Mouse (Mus musculus): ENCODE measurements at regions not wholly inside any gene's neighbourhood (a gene's known extent, or its start where the extent isn't known, plus 50 kb on each side); places are given as distances from the start of the nearest gene placed in this dataset.
A peak's percentile ranks its signal among the peaks of the same experiment; 100 is the strongest.

- no peaks in the 10 kb centered on the region for H3K36me3 ChIP-seq (replicated peaks; ENCODE audit: control insufficient read depth, insufficient read depth, low read depth, low read length)
- no peaks in the 10 kb centered on the region for H3K4me1 ChIP-seq (ENCODE audit: control insufficient read depth, insufficient read depth, low read length)
- peak; percentile 54 for DNase-seq (ENCODE audit: low spot score)
- H3K9me3 ChIP-seq (replicated peaks; ENCODE audit: control insufficient read depth, low read length), result no peaks in the 10 kb centered on the region
- H3K9ac ChIP-seq (replicated peaks; ENCODE audit: low read length), result no peak overlapping the region
- 60% methylated on average over 11 of the region's 11 CpGs for WGBS
- H3K27ac ChIP-seq (replicated peaks; ENCODE audit: low read depth, low read length), result no peak overlapping the region
- no peak overlapping the region for H3K4me2 ChIP-seq (ENCODE audit: low read depth, low read length)
- ATAC-seq (replicated peaks; ENCODE audit: insufficient number of reproducible peaks, low FRiP score, low TSS enrichment, low read depth), result no peak
- H3K27me3 ChIP-seq (ENCODE audit: control insufficient read depth, insufficient read depth, low read length), result no peaks in the 10 kb centered on the region
- H3K4me3 ChIP-seq (ENCODE audit: low read depth, low read length), result no peak overlapping the region
Measured at GRCm38 (mm10) chr9:30183409-30183808, 220.5 kb upstream of the Ntm start.

- WGBS, result 86% methylated on average over 10 of the region's 10 CpGs
Measured at GRCm38 (mm10) chr9:30184996-30185763, 222.2 kb upstream of the Ntm start.

DNA sequence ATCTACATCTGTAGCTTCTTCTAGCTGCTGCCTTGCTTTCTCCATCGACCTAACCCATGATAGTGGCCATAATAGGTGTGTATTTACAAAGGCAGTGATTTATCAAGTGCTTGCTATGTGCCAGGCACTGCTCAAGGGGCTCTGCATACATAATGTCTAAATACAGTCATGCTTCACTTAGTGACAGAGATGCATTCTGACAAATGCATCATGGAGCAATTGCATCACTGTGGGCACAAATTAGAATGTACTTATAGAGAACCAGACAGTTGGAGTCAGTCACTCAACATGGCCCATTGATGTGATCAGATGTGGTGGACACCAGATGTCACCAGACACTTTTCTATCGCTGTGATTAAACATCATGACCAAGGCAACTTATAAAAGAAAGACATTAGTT, 223.3 kb upstream of the Ntm start:
- DNase-seq (ENCODE audit: low spot score), result no peak
- Histone ChIP-seq H3K9me3 (replicated peaks; ENCODE audit: control insufficient read depth, low read length) (no peaks in the 10 kb centered on the region), H3K4me2 (ENCODE audit: low read depth, low read length) (no peak overlapping the region), H3K27ac (replicated peaks; ENCODE audit: low read depth, low read length) (no peak overlapping the region), H3K4me1 (ENCODE audit: control insufficient read depth, insufficient read depth, low read length) (no peaks in the 10 kb centered on the region), H3K36me3 (replicated peaks; ENCODE audit: control insufficient read depth, insufficient read depth, low read depth, low read length) (no peaks in the 10 kb centered on the region), H3K4me3 (ENCODE audit: low read depth, low read length) (no peak overlapping the region), H3K9ac (replicated peaks; ENCODE audit: low read length) (no peak overlapping the region), H3K27me3 (ENCODE audit: control insufficient read depth, insufficient read depth, low read length) (no peaks in the 10 kb centered on the region)
- WGBS, result 95% methylated on average over 2 of the region's 2 CpGs
- ATAC-seq (replicated peaks; ENCODE audit: insufficient number of reproducible peaks, low FRiP score, low TSS enrichment, low read depth), result no peak

More at GRCm38 (mm10) chr9:30184996-30185763, 222.2 kb upstream of the Ntm start:
- no peak overlapping the region for H3K4me2 ChIP-seq (ENCODE audit: low read depth, low read length)
- no peak for DNase-seq (ENCODE audit: low spot score)
- H3K27me3 ChIP-seq (ENCODE audit: control insufficient read depth, insufficient read depth, low read length), result no peaks in the 10 kb centered on the region
- ATAC-seq (replicated peaks; ENCODE audit: insufficient number of reproducible peaks, low FRiP score, low TSS enrichment, low read depth), result no peak
- H3K4me3 ChIP-seq (ENCODE audit: low read depth, low read length), result no peak overlapping the region
- no peak overlapping the region for H3K27ac ChIP-seq (replicated peaks; ENCODE audit: low read depth, low read length)
- H3K36me3 ChIP-seq (replicated peaks; ENCODE audit: control insufficient read depth, insufficient read depth, low read depth, low read length), result no peaks in the 10 kb centered on the region
- H3K9ac ChIP-seq (replicated peaks; ENCODE audit: low read length), result no peak overlapping the region
- no peaks in the 10 kb centered on the region for H3K4me1 ChIP-seq (ENCODE audit: control insufficient read depth, insufficient read depth, low read length)
- no peaks in the 10 kb centered on the region for H3K9me3 ChIP-seq (replicated peaks; ENCODE audit: control insufficient read depth, low read length)

GRCm38 (mm10) chr9:30190078-30190477, 227.1 kb upstream of the Ntm start:
- Histone ChIP-seq H3K9ac (replicated peaks; ENCODE audit: low read length) (no peak overlapping the region), H3K4me2 (ENCODE audit: low read depth, low read length) (no peak overlapping the region), H3K36me3 (replicated peaks; ENCODE audit: control insufficient read depth, insufficient read depth, low read depth, low read length) (no peaks in the 10 kb centered on the region), H3K4me1 (ENCODE audit: control insufficient read depth, insufficient read depth, low read length) (no peaks in the 10 kb centered on the region), H3K4me3 (ENCODE audit: low read depth, low read length) (no peak overlapping the region), H3K27ac (replicated peaks; ENCODE audit: low read depth, low read length) (no peak overlapping the region), H3K27me3 (ENCODE audit: control insufficient read depth, insufficient read depth, low read length) (no peaks in the 10 kb centered on the region), H3K9me3 (replicated peaks; ENCODE audit: control insufficient read depth, low read length) (no peaks in the 10 kb centered on the region)
- 87% methylated on average over 5 of the region's 5 CpGs for WGBS
- ATAC-seq (replicated peaks; ENCODE audit: insufficient number of reproducible peaks, low FRiP score, low TSS enrichment, low read depth) (no peak), DNase-seq (ENCODE audit: low spot score) (no peak)

DNA sequence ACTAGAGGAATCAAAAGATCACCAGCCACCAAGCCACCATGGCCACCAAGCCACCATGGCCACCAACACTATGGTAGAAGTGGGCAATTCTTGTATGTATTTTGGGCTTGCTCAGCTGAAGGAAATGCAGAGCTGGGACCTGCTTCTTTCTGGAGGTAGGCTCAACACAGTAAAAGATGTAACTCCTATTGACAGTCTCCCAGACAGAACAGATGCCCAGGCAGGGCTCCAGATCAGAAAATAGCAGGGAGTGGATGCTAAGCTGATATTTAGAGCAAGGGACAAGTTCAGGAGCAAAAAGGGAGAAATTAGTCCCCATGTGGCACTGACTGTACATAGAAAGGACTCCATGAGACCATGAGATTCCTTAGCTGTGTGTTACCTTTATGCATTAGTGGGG, 228.2 kb upstream of the Ntm start:
- Histone ChIP-seq H3K36me3 (replicated peaks; ENCODE audit: control insufficient read depth, insufficient read depth, low read depth, low read length) (no peaks in the 10 kb centered on the region), H3K9me3 (replicated peaks; ENCODE audit: control insufficient read depth, low read length) (no peaks in the 10 kb centered on the region), H3K9ac (replicated peaks; ENCODE audit: low read length) (no peak overlapping the region), H3K27me3 (ENCODE audit: control insufficient read depth, insufficient read depth, low read length) (no peaks in the 10 kb centered on the region), H3K4me1 (ENCODE audit: control insufficient read depth, insufficient read depth, low read length) (no peaks in the 10 kb centered on the region), H3K4me2 (ENCODE audit: low read depth, low read length) (no peak overlapping the region), H3K4me3 (ENCODE audit: low read depth, low read length) (no peak overlapping the region), H3K27ac (replicated peaks; ENCODE audit: low read depth, low read length) (no peak overlapping the region)
- ATAC-seq (replicated peaks; ENCODE audit: insufficient number of reproducible peaks, low FRiP score, low TSS enrichment, low read depth) (no peak), DNase-seq (ENCODE audit: low spot score) (no peak)

DNA sequence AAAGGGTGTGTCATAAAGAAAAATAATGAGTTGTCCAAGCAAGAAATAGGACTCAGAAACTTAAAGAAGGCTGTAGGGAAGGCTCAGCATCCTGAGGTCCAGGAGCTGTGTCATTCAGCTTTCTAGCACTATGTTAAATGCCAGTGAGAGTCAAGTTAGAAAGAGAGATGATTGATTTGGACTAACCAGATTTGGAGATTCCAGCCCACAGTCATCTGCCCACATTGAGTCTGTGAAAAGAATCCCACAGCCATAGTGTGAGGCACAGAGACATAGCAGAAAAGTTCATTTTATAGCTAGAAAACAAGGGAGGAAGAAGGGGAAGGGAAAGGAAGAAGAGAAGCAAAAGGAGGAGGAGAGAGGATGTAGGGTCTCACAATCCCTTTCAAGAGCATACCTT, 229.0 kb upstream of the Ntm start:
- Histone ChIP-seq H3K4me2 (ENCODE audit: low read depth, low read length) (no peak overlapping the region), H3K9me3 (replicated peaks; ENCODE audit: control insufficient read depth, low read length) (no peaks in the 10 kb centered on the region), H3K9ac (replicated peaks; ENCODE audit: low read length) (no peak overlapping the region), H3K36me3 (replicated peaks; ENCODE audit: control insufficient read depth, insufficient read depth, low read depth, low read length) (no peaks in the 10 kb centered on the region), H3K4me3 (ENCODE audit: low read depth, low read length) (no peak overlapping the region), H3K27ac (replicated peaks; ENCODE audit: low read depth, low read length) (no peak overlapping the region), H3K27me3 (ENCODE audit: control insufficient read depth, insufficient read depth, low read length) (no peaks in the 10 kb centered on the region), H3K4me1 (ENCODE audit: control insufficient read depth, insufficient read depth, low read length) (no peaks in the 10 kb centered on the region)
- no peak for ATAC-seq (replicated peaks; ENCODE audit: insufficient number of reproducible peaks, low FRiP score, low TSS enrichment, low read depth)
- DNase-seq (ENCODE audit: low spot score), result no peak

DNA sequence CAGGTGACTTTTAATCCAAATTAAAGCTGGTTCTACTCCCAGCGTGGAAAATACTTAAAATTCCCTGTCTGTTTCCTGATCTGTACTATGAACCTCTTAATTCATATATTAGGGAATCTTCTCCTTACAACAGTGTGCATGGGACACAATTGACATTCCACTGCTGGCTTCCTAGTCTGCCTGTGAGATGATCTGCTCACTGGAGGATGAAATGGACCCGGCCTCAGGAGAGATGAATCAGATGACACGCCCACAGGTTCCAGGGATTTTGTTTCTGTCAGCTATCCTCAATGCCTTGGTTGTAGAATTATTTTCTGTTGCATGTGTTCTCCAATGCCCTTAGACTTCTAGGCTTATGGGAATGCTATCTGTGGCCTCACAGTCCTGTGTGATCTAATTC, 231.9 kb upstream of the Ntm start:
- no peak for ATAC-seq (replicated peaks; ENCODE audit: insufficient number of reproducible peaks, low FRiP score, low TSS enrichment, low read depth)
- DNase-seq (ENCODE audit: low spot score), result no peak
- Histone ChIP-seq H3K4me3 (ENCODE audit: low read depth, low read length) (no peak overlapping the region), H3K4me2 (ENCODE audit: low read depth, low read length) (no peak overlapping the region), H3K9ac (replicated peaks; ENCODE audit: low read length) (no peak overlapping the region), H3K4me1 (ENCODE audit: control insufficient read depth, insufficient read depth, low read length) (no peaks in the 10 kb centered on the region), H3K9me3 (replicated peaks; ENCODE audit: control insufficient read depth, low read length) (no peaks in the 10 kb centered on the region), H3K27me3 (ENCODE audit: control insufficient read depth, insufficient read depth, low read length) (no peaks in the 10 kb centered on the region), H3K36me3 (replicated peaks; ENCODE audit: control insufficient read depth, insufficient read depth, low read depth, low read length) (no peaks in the 10 kb centered on the region), H3K27ac (replicated peaks; ENCODE audit: low read depth, low read length) (no peak overlapping the region)
- WGBS, result 86% methylated on average over 3 of the region's 3 CpGs

DNA sequence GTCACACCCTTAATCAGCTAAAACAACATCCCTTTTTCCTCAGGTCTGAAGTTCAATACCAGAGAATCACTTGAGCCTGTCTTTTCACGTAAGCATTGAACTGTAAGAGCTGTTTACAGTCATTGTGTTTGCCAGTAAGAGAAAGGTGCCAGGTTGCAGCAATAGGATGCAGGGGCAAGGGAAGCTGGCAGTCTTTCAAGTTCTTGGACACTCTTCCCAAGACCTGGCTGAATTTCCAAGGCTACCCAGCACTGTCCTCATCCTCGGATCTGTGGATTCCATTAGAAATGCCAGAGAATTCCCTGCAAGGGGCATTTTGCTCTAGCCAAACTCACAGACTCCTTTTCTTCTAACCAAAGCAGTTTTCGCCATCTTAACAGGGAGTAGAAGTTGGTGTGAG, 224.5 kb upstream of the Snx19 start:
- Histone ChIP-seq H3K27me3 (ENCODE audit: control insufficient read depth, insufficient read depth, low read length) (no peaks in the 10 kb centered on the region), H3K4me3 (ENCODE audit: low read depth, low read length) (no peak overlapping the region), H3K36me3 (replicated peaks; ENCODE audit: control insufficient read depth, insufficient read depth, low read depth, low read length) (no peaks in the 10 kb centered on the region), H3K9me3 (replicated peaks; ENCODE audit: control insufficient read depth, low read length) (no peaks in the 10 kb centered on the region), H3K9ac (replicated peaks; ENCODE audit: low read length) (no peak overlapping the region), H3K27ac (replicated peaks; ENCODE audit: low read depth, low read length) (no peak overlapping the region), H3K4me1 (ENCODE audit: control insufficient read depth, insufficient read depth, low read length) (no peaks in the 10 kb centered on the region), H3K4me2 (ENCODE audit: low read depth, low read length) (no peak overlapping the region)
- DNase-seq (ENCODE audit: low spot score), result no peak
- WGBS, result 89% methylated on average over 3 of the region's 3 CpGs
- ATAC-seq (replicated peaks; ENCODE audit: insufficient number of reproducible peaks, low FRiP score, low TSS enrichment, low read depth), result no peak

Measured in embryonic facial prominence, embryonic 11.5 days (tissue).